Mouse (Mus musculus): ENCODE data around the gene Plscr4.

The Plscr4 gene

GRCm38 (mm10) chr9:92517036-92517435 lies 59.9 kb downstream of the Plscr4 start:
- DNase-seq = no peak

GRCm38 (mm10) chr9:92520751-92521150 lies 63.6 kb downstream of the Plscr4 start:
- DNase-seq = no peak

- DNase-seq = no peak
These were observed 67.3 kb downstream of the Plscr4 start for GRCm38 (mm10) chr9:92524506-92524905.

GRCm38 (mm10) chr9:92530055-92530454 lies 72.9 kb downstream of the Plscr4 start:
- no peak for DNase-seq

- no peak for DNase-seq
These were observed 80.6 kb downstream of the Plscr4 start for GRCm38 (mm10) chr9:92537735-92538134.

GRCm38 (mm10) chr9:92538216-92538615 lies 81.0 kb downstream of the Plscr4 start:
- no peak for DNase-seq
